Mouse (Mus musculus) c-Kit-positive CD71-negative TER-119-negative erythroid progenitor cells, embryonic 14.5 days (primary cell): Measurements from ENCODE around the gene Rnf43.

Source experiments
- DNase-seq: peaks from one replicate; pipeline ENCODE4 v3.0.0-alpha.2; 2013; ENCODE audit warnings: low read depth

Rnf43 gene

DNA sequence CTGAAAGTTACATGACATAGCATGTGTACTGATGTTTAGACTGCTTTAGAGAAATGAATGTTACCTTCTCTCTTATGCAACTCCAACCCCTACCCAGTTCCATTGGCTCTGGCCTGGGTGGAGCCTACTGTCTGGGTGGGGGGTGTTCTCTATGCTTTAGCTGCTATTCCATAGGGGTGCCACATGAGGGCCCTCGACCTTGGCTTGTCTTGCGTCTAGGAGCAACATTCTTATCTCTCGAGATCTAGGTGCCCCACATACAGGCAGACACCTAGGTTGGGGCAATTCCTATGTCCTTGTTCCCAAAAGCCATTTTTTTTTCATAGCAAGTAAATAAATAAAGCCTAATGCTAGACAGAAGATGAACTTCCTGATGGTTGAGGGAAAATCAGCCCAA is 97.1 kb downstream of the Rnf43 start:
- no peak for DNase-seq

GRCm38 (mm10) chr11:87760301-87761081 is 98.0 kb downstream of the Rnf43 start, which contains the start of gene Tspoap1:
Tspoap1 (plus strand) TSS chr11:87760541.
- no peak for DNase-seq

- no peak for DNase-seq
Observed at GRCm38 (mm10) chr11:87761181-87761721, 98.7 kb downstream of the Rnf43 start.

- no peak for DNase-seq
Observed at GRCm38 (mm10) chr11:87761806-87762701, 99.5 kb downstream of the Rnf43 start.

DNA sequence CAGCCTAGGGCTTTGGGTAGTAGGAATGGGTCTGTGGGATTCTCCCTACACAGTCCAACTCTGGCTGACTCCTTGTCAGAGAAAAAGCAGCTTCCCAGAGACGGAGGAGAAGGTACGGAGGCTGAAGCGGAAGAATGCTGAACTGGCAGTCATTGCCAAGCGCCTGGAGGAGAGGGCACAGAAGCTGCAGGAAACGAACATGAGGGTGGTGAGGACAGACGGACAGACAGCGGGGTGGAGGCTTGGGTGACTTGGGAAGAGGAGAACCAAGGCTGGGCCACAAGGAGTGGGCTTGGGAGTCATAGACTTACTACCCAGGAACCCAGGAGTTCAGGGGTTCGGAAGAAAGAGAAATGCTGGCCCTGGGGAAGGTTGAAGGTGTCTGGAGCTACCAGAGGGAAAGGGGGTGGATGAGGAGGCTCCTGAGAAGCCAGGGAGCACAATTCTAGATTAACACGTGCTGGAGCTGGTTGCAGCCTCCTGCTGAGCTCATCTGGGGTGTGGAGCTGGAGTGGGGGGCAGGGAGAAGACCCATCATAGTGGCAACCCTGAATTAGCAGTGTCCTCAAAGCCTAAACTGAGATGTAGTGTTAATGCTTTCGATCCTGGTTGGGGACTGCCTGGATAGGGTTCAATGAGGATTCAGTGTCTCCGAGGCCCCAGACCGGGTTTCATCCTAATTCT is 100.3 kb downstream of the Rnf43 start:
- DNase-seq = no peak

- DNase-seq = no peak
Observed at GRCm38 (mm10) chr11:87763511-87763987, 101.0 kb downstream of the Rnf43 start.

DNA sequence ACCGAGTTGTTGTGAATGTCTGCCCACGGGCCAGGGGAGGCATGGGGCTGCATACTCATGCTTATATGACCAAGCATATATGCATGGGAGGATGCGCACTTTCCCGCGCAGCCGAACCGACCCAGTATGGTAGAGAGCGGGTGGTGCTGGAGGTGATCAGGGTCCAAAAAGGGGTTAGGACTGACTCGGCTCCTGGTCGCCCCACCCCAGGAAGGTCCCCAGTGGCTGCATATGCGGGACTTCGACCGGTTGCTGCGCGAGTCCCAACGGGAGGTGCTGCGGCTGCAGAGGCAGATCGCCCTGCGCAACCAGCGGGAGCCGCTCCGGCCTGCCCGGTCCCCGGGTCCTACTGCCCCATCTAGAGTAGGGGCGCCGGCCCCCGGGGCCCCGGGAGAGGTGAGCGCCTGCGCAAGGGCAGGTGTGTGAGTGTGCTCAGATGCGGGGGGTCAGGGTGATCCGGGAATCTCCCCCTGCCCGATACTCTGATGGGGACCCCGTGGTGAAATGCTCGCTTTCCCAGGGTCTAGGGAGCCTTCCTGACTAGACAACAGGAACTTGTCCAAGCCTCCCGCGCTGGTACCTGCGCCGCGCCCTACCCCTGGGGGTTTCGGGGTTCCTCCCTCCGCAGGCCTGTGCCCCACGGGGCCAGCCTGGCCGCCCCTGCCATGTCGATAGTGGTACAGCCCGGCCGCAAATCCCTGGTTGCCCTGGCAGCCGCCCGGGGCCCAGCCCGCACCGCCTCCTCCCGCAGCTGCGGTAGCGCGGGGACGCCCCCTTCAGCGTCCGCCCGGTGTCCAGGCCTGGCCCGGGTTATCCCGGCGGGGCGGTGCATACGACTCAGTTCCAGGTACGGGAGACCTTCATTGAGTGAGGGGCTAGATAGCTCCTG is 101.7 kb downstream of the Rnf43 start:
- DNase-seq = no peak

- no peak for DNase-seq
Observed at GRCm38 (mm10) chr11:87768745-87769144, 106.2 kb downstream of the Rnf43 start.

DNA sequence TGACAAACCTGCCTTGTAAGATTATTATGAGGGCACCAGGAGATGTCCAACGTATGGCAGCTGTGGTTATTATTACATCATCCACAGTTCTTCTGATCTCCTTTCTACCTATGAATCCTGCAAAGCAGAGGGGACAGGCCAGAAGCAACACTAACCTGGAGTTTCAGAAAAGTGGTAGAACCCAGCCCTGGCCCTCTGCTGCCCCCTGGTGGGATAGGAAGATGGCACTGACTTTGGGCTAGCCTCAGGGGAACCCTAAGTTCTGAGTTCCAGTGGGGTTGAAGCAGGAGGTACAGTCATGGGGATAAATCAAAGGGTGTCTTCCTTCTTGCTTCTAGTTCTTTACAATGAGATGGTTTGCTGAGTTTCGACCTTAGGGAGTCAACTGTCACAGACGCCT is 108.5 kb downstream of the Rnf43 start:
- no peak for DNase-seq

DNA sequence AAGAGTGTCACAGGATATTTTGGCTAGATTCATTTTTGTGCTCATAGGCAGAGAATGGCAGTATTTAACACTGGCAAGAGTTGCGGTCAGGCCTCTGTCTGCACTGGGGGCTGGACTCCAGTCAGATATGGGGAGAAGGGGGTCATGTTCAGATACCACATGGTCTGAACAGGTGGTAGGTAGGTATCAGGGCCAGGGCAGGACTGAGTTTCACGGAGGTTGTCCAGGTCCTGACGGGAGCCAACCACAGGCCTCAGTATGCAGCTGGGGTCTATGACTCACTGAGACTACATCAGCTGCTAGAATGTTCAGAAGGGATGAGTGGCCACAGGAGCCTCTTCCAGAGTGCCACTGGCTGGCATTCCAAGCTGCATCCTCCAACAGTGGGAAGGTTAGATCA is 109.8 kb downstream of the Rnf43 start:
- no peak for DNase-seq

- no peak for DNase-seq
Observed at GRCm38 (mm10) chr11:87778100-87778765, 115.7 kb downstream of the Rnf43 start.

- DNase-seq = no peak
Observed at GRCm38 (mm10) chr11:87778915-87779314, 116.4 kb downstream of the Rnf43 start.

- no peak for DNase-seq
Observed at GRCm38 (mm10) chr11:87779392-87779791, 116.9 kb downstream of the Rnf43 start.

DNA sequence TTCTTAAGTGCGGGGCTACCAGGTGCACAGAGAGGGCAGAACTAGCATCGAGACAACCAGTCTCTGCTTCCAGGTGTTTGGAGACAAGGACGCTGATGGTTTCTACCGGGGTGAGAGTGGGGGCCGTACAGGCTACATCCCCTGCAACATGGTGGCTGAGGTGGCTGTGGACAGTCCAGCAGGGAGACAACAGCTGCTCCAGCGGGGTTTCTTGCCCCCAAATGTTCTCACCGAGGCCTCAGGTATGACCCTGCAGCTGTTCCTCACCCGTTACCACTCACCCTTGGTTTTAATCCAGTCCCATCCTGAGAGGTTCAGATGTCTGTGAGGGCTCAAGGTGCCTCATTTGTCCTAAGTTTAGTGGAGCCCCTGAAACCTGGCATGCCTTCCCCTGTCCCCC is 117.6 kb downstream of the Rnf43 start:
- DNase-seq = no peak
